Mouse (Mus musculus) neural tube, embryonic 13.5 days (tissue): Measurements from ENCODE around the gene Sohlh2. TPM values are rescaled to one million over a fixed set of nuclear protein-coding genes. Genes with fewer than 3 reads are reported as not detected.

Source experiments
- ATAC-seq: fragments of 200-750 bp; cut with Nextera tagmentation; 2 replicates; pipeline ENCODE4 v1.8.0; 2017; ENCODE audit warnings: low read depth, mild to moderate bottlenecking, moderate TSS enrichment, moderate library complexity
- H3K27ac ChIP-seq: fragments of 300-500 bp; sonication (generic); replicated peaks from 2 replicates; pipeline ENCODE4 v1.5.1; 2015; ENCODE audit warnings: moderate library complexity, mild to moderate bottlenecking, inconsistent platforms
- H3K27me3 ChIP-seq: fragments of 300-500 bp; sonication (generic); 2 replicates; pipeline ENCODE4 v1.6.1; 2015; ENCODE audit warnings: mild to moderate bottlenecking, inconsistent platforms
- H3K36me3 ChIP-seq: fragments of 300-500 bp; sonication (generic); 2 replicates; pipeline ENCODE4 v1.6.1; 2015; ENCODE audit warnings: mild to moderate bottlenecking, inconsistent platforms
- H3K4me1 ChIP-seq: fragments of 300-500 bp; sonication (generic); replicated peaks from 2 replicates; pipeline ENCODE4 v1.6.1; 2015; ENCODE audit warnings: inconsistent platforms
- H3K4me2 ChIP-seq: fragments of 300-500 bp; sonication (generic); 2 replicates; pipeline ENCODE4 v1.6.1; 2015; ENCODE audit warnings: inconsistent platforms, mild to moderate bottlenecking, moderate library complexity
- H3K4me3 ChIP-seq: fragments of 300-500 bp; sonication (generic); 2 replicates; pipeline ENCODE4 v1.5.1; 2015; ENCODE audit warnings: mild to moderate bottlenecking, inconsistent platforms
- H3K9ac ChIP-seq: fragments of 300-500 bp; sonication (generic); 2 replicates; pipeline ENCODE4 v1.6.1; 2015; ENCODE audit warnings: moderate library complexity, mild to moderate bottlenecking, inconsistent platforms
- H3K9me3 ChIP-seq: fragments of 300-500 bp; sonication (generic); 2 replicates; pipeline ENCODE4 v1.6.1; 2016; ENCODE audit warnings: inconsistent platforms
- WGBS: fragments of 180-500 bp; shearing (Covaris S2); methylation state at CpG from one replicate; pipeline ENCODE4 v1.1.7; 2015; 5-methylcytosine and 5-hydroxymethylcytosine counted together
- polyA plus RNA-seq: library from polyadenylated mRNA; unstranded; fragments of >200 nt; fragmentation: Nextera tagmentation; extraction: Ambion mirVana; gene quantifications from 2 replicates; pipeline ENCODE4 v1.2.1, GENCODE M21; 2015

Sohlh2 gene
- polyA plus RNA-seq, result not detected in 2 replicates

- no peak for ATAC-seq
Measured at GRCm38 (mm10) chr3:55181766-55182165, at the start of gene Sohlh2. TSS of gene Sohlh2 (plus strand) at chr3:55182028.

GRCm38 (mm10) chr3:55137039-55137438, 44.8 kb upstream of the Sohlh2 start, which contains the start of gene Ccdc169:
TSS of gene Ccdc169 (plus strand) at chr3:55137339.
- peaks cover 57% of the 10 kb centered on the region for H3K36me3 ChIP-seq
- H3K9ac ChIP-seq, result no peak within 1 kb of the TSS
- no peaks in the 10 kb centered on the region for H3K4me1 ChIP-seq
- H3K4me3 ChIP-seq, result no peak within 1 kb of the TSS
- H3K9me3 ChIP-seq, result no peaks in the 10 kb centered on the region
- ATAC-seq, result no peak
- H3K27me3 ChIP-seq, result no peaks in the 10 kb centered on the region
- H3K4me2 ChIP-seq, result no peak within 1 kb of the TSS
- no peak within 1 kb of the TSS for H3K27ac ChIP-seq

More at GRCm38 (mm10) chr3:55181766-55182165, at the start of gene Sohlh2:
- no peak within 1 kb of the TSS for H3K9ac ChIP-seq
- no peaks in the 10 kb centered on the region for H3K36me3 ChIP-seq
- no peak within 1 kb of the TSS for H3K4me2 ChIP-seq
- no peak within 1 kb of the TSS for H3K27ac ChIP-seq
- H3K9me3 ChIP-seq, result no peaks in the 10 kb centered on the region
- no peaks in the 10 kb centered on the region for H3K27me3 ChIP-seq
- no peaks in the 10 kb centered on the region for H3K4me1 ChIP-seq
- no peak within 1 kb of the TSS for H3K4me3 ChIP-seq
- WGBS, result 95% methylated on average over 22 of the region's 22 CpGs

GRCm38 (mm10) chr3:55139837-55140236, 42.0 kb upstream of the Sohlh2 start:
- no peaks in the 10 kb centered on the region for H3K4me1 ChIP-seq
- no peak overlapping the region for H3K9ac ChIP-seq
- peaks cover 36% of the 10 kb centered on the region for H3K36me3 ChIP-seq
- WGBS, result 91% methylated on average over 12 of the region's 12 CpGs
- no peak overlapping the region for H3K27ac ChIP-seq
- ATAC-seq, result no peak
- no peak overlapping the region for H3K4me2 ChIP-seq
- H3K4me3 ChIP-seq, result no peak overlapping the region
- H3K9me3 ChIP-seq, result no peaks in the 10 kb centered on the region
- H3K27me3 ChIP-seq, result no peaks in the 10 kb centered on the region

GRCm38 (mm10) chr3:55141401-55141800, 40.4 kb upstream of the Sohlh2 start:
- no peak for ATAC-seq
- Histone ChIP-seq H3K27me3 (no peaks in the 10 kb centered on the region), H3K9ac (no peak overlapping the region), H3K4me1 (no peaks in the 10 kb centered on the region), H3K4me2 (no peak overlapping the region), H3K36me3 (peaks cover 22% of the 10 kb centered on the region), H3K27ac (no peak overlapping the region), H3K9me3 (no peaks in the 10 kb centered on the region), H3K4me3 (no peak overlapping the region)
- 73% methylated on average over 2 of the region's 2 CpGs for WGBS

GRCm38 (mm10) chr3:55144916-55145315, 36.9 kb upstream of the Sohlh2 start:
- no peak for ATAC-seq
- WGBS, result 67% methylated on average over 4 of the region's 4 CpGs
- H3K4me1 ChIP-seq, result no peaks in the 10 kb centered on the region

GRCm38 (mm10) chr3:55146441-55146840, 35.4 kb upstream of the Sohlh2 start:
- no peaks in the 10 kb centered on the region for H3K36me3 ChIP-seq
- H3K4me3 ChIP-seq, result no peak overlapping the region
- no peaks in the 10 kb centered on the region for H3K27me3 ChIP-seq
- no peak overlapping the region for H3K9ac ChIP-seq
- no peaks in the 10 kb centered on the region for H3K4me1 ChIP-seq
- no peak overlapping the region for H3K4me2 ChIP-seq
- H3K27ac ChIP-seq, result no peak overlapping the region
- 75% methylated on average over 6 of the region's 6 CpGs for WGBS
- ATAC-seq, result no peak
- no peaks in the 10 kb centered on the region for H3K9me3 ChIP-seq

More at GRCm38 (mm10) chr3:55144916-55145315, 36.9 kb upstream of the Sohlh2 start:
- no peaks in the 10 kb centered on the region for H3K36me3 ChIP-seq
- H3K4me2 ChIP-seq, result no peak overlapping the region
- H3K27me3 ChIP-seq, result no peaks in the 10 kb centered on the region
- no peak overlapping the region for H3K27ac ChIP-seq
- no peak overlapping the region for H3K4me3 ChIP-seq
- H3K9me3 ChIP-seq, result no peaks in the 10 kb centered on the region
- H3K9ac ChIP-seq, result no peak overlapping the region

- WGBS, result 89% methylated on average over 2 of the region's 2 CpGs
Measured at GRCm38 (mm10) chr3:55147156-55147555, 34.7 kb upstream of the Sohlh2 start.

GRCm38 (mm10) chr3:55148091-55148490, 33.7 kb upstream of the Sohlh2 start:
- ATAC-seq, result no peak
- Histone ChIP-seq H3K4me3 (no peak overlapping the region), H3K9ac (no peak overlapping the region), H3K4me1 (0 out of 2 replicates have a peak, but pooled peaks cover 6% of the 10 kb centered on the region), H3K27ac (no peak overlapping the region), H3K27me3 (no peaks in the 10 kb centered on the region), H3K4me2 (no peak overlapping the region), H3K9me3 (no peaks in the 10 kb centered on the region), H3K36me3 (no peaks in the 10 kb centered on the region)
- 9% methylated on average over 3 of the region's 3 CpGs for WGBS

More at GRCm38 (mm10) chr3:55147156-55147555, 34.7 kb upstream of the Sohlh2 start:
- no peak overlapping the region for H3K9ac ChIP-seq
- no peak overlapping the region for H3K4me3 ChIP-seq
- no peak for ATAC-seq
- H3K9me3 ChIP-seq, result no peaks in the 10 kb centered on the region
- no peaks in the 10 kb centered on the region for H3K27me3 ChIP-seq
- no peak overlapping the region for H3K27ac ChIP-seq
- H3K36me3 ChIP-seq, result no peaks in the 10 kb centered on the region
- H3K4me1 ChIP-seq, result 0 out of 2 replicates have a peak, but pooled peaks cover 6% of the 10 kb centered on the region
- H3K4me2 ChIP-seq, result no peak overlapping the region

GRCm38 (mm10) chr3:55151656-55152433, 30.0 kb upstream of the Sohlh2 start:
- ATAC-seq, result peak; percentile 66
- Histone ChIP-seq H3K4me2 (no peak overlapping the region), H3K36me3 (no peaks in the 10 kb centered on the region), H3K27me3 (no peaks in the 10 kb centered on the region), H3K9me3 (no peaks in the 10 kb centered on the region), H3K27ac (no peak overlapping the region), H3K4me1 (0 out of 2 replicates have a peak, but pooled peaks cover 9% of the 10 kb centered on the region), H3K9ac (no peak overlapping the region), H3K4me3 (no peak overlapping the region)
- 29% methylated on average over 7 of the region's 7 CpGs for WGBS

GRCm38 (mm10) chr3:55152673-55153334, 29.0 kb upstream of the Sohlh2 start:
- no peak overlapping the region for H3K27ac ChIP-seq
- no peaks in the 10 kb centered on the region for H3K9me3 ChIP-seq
- H3K9ac ChIP-seq, result no peak overlapping the region
- ATAC-seq, result no peak
- 0 out of 2 replicates have a peak, but pooled peaks cover 9% of the 10 kb centered on the region for H3K4me1 ChIP-seq
- H3K4me2 ChIP-seq, result no peak overlapping the region
- no peak overlapping the region for H3K4me3 ChIP-seq
- no peaks in the 10 kb centered on the region for H3K27me3 ChIP-seq
- no peaks in the 10 kb centered on the region for H3K36me3 ChIP-seq
- WGBS, result 58% methylated on average over 6 of the region's 6 CpGs

GRCm38 (mm10) chr3:55154163-55154562, 27.7 kb upstream of the Sohlh2 start:
- ATAC-seq, result no peak
- 0 out of 2 replicates have a peak, but pooled peaks cover 9% of the 10 kb centered on the region for H3K4me1 ChIP-seq
- no peak overlapping the region for H3K4me2 ChIP-seq
- H3K9ac ChIP-seq, result no peak overlapping the region
- H3K4me3 ChIP-seq, result no peak overlapping the region
- 90% methylated on average over 7 of the region's 7 CpGs for WGBS
- no peaks in the 10 kb centered on the region for H3K27me3 ChIP-seq
- H3K27ac ChIP-seq, result no peak overlapping the region
- H3K9me3 ChIP-seq, result no peaks in the 10 kb centered on the region
- H3K36me3 ChIP-seq, result no peaks in the 10 kb centered on the region

- Histone ChIP-seq H3K4me2 (no peak overlapping the region), H3K4me1 (0 out of 2 replicates have a peak, but pooled peaks cover 3% of the 10 kb centered on the region), H3K27ac (no peak overlapping the region), H3K9ac (no peak overlapping the region), H3K4me3 (no peak overlapping the region), H3K36me3 (no peaks in the 10 kb centered on the region), H3K27me3 (no peaks in the 10 kb centered on the region), H3K9me3 (no peaks in the 10 kb centered on the region)
- WGBS, result 57% methylated on average over 5 of the region's 5 CpGs
- ATAC-seq, result no peak
Measured at GRCm38 (mm10) chr3:55157413-55157812, 24.4 kb upstream of the Sohlh2 start.
